Mouse (Mus musculus) MEL (cell line): ENCODE data around the gene Jarid2. TPM values are rescaled to one million over a fixed set of nuclear protein-coding genes. Genes with fewer than 3 reads are reported as not detected.

Experiments
- DNase-seq: peaks from one replicate; pipeline ENCODE4 v3.0.0; 2011; ENCODE audit warnings: low read depth, low spot score
- H3K27ac ChIP-seq: 2 replicates; pipeline ENCODE4 v1.5.1; 2012; ENCODE audit warnings: low read depth, mild to moderate bottlenecking, control low read depth, low read length, moderate library complexity; ENCODE audit not compliant: control insufficient read depth
- H3K27me3 ChIP-seq, 2 experiments: fragments of 150-350 bp in 1 of 2; sonication (generic) in 1 of 2; 2 replicates each; pipeline ENCODE4 v1.6.1; 2012; ENCODE audit warnings: low read length in 2 of 2, mild to moderate bottlenecking in 2 of 2, improper control_type of control experiment in 1 of 2, moderate library complexity in 1 of 2; ENCODE audit not compliant: insufficient read depth in 2 of 2, control insufficient read depth in 1 of 2
- H3K36me3 ChIP-seq, 2 experiments: 2 replicates each; pipeline ENCODE4 v1.6.1; 2012 to 2014; ENCODE audit warnings: low read length in 2 of 2, improper control_type of control experiment in 1 of 2, inconsistent platforms in 1 of 2, mild to moderate bottlenecking in 1 of 2; ENCODE audit not compliant: insufficient read depth in 2 of 2, control insufficient read depth in 1 of 2
- H3K4me1 ChIP-seq, 2 experiments: fragments of 150-350 bp in 1 of 2; sonication (generic) in 1 of 2; 2 replicates each; pipeline ENCODE4 v1.6.1; 2012; ENCODE audit warnings: low read length in 2 of 2, improper control_type of control experiment in 1 of 2, mild to moderate bottlenecking in 1 of 2; ENCODE audit not compliant: insufficient read depth in 2 of 2, control insufficient read depth in 1 of 2
- H3K4me3 ChIP-seq, 2 experiments: fragments of 150-350 bp in 1 of 2; sonication (generic) in 1 of 2; 2 replicates each; pipeline ENCODE4 v1.5.1; 2012; ENCODE audit warnings: low read depth in 2 of 2, low read length in 2 of 2, mild to moderate bottlenecking in 2 of 2, moderate library complexity in 2 of 2, control low read depth in 1 of 2, improper control_type of control experiment in 1 of 2; ENCODE audit not compliant: control insufficient read depth in 1 of 2, insufficient read depth in 1 of 2
- H3K79me2 ChIP-seq: 2 replicates; pipeline ENCODE4 v1.6.1; 2012; ENCODE audit warnings: mild to moderate bottlenecking, low read length, moderate library complexity; ENCODE audit not compliant: control insufficient read depth, poor library complexity, insufficient read depth
- H3K9ac ChIP-seq: 2 replicates; pipeline ENCODE4 v1.6.1; 2012; ENCODE audit warnings: low read depth, mild to moderate bottlenecking, control low read depth, low read length, moderate library complexity; ENCODE audit not compliant: control insufficient read depth, poor library complexity, severe bottlenecking
- H3K9me3 ChIP-seq: fragments of 150-350 bp; sonication (generic); replicated peaks from 2 replicates; pipeline ENCODE4 v1.6.1; 2012; ENCODE audit warnings: mild to moderate bottlenecking, low read length, improper control_type of control experiment, moderate library complexity; ENCODE audit not compliant: insufficient read depth
- CTCF ChIP-seq, 3 experiments: IDR thresholded peaks in 2 of 3; conservative IDR thresholded peaks in 1 of 3; 2 replicates each; pipeline ENCODE4 v1.5.1; 2011 to 2012; ENCODE audit warnings: low read length in 3 of 3, low read depth in 2 of 3, mild to moderate bottlenecking in 2 of 3, improper control_type of control experiment in 1 of 3, inconsistent platforms in 1 of 3, mixed read lengths in 1 of 3, moderate library complexity in 1 of 3; ENCODE audit not compliant: control insufficient read depth in 1 of 3, insufficient read depth in 1 of 3, poor library complexity in 1 of 3, severe bottlenecking in 1 of 3
- ETS1 ChIP-seq: IDR thresholded peaks from 2 replicates; pipeline ENCODE4 v1.6.1; 2012; ENCODE audit warnings: low read depth, mild to moderate bottlenecking, inconsistent platforms, low read length, improper control_type of control experiment, moderate library complexity
- GABPA ChIP-seq: IDR thresholded peaks from 2 replicates; pipeline ENCODE4 v1.6.1; 2012; ENCODE audit warnings: low read depth, mild to moderate bottlenecking, inconsistent platforms, low read length, improper control_type of control experiment, moderate library complexity
- GATA1 ChIP-seq: IDR thresholded peaks from 2 replicates; pipeline ENCODE4 v1.6.1; 2011; ENCODE audit warnings: low read depth, low read length, improper control_type of control experiment
- HCFC1 ChIP-seq: IDR thresholded peaks from 2 replicates; pipeline ENCODE4 v1.6.1; 2012; ENCODE audit warnings: low read depth, mild to moderate bottlenecking, inconsistent platforms, low read length, improper control_type of control experiment, moderate library complexity
- MYB ChIP-seq: IDR thresholded peaks from 2 replicates; pipeline ENCODE4 v1.6.1; 2011; ENCODE audit warnings: mild to moderate bottlenecking, low read depth, low read length, improper control_type of control experiment
- MYC ChIP-seq: IDR thresholded peaks from 2 replicates; pipeline ENCODE4 v1.6.1; 2011; ENCODE audit warnings: low read depth, mild to moderate bottlenecking, low read length, improper control_type of control experiment, moderate library complexity
- POLR2AphosphoS2 ChIP-seq: IDR thresholded peaks from 2 replicates; pipeline ENCODE4 v1.6.1; 2011; ENCODE audit warnings: low read length, improper control_type of control experiment
- RAD21 ChIP-seq: IDR thresholded peaks from 2 replicates; pipeline ENCODE4 v1.6.1; 2011; ENCODE audit warnings: mild to moderate bottlenecking, low read depth, low read length, improper control_type of control experiment
- RCOR1 ChIP-seq: IDR thresholded peaks from 2 replicates; pipeline ENCODE4 v1.6.1; 2012; ENCODE audit warnings: low read depth, mild to moderate bottlenecking, inconsistent platforms, low read length, improper control_type of control experiment
- SMC3 ChIP-seq: IDR thresholded peaks from 2 replicates; pipeline ENCODE4 v1.6.1; 2011; ENCODE audit warnings: low read depth, low read length, improper control_type of control experiment
- TCF12 ChIP-seq: IDR thresholded peaks from 2 replicates; pipeline ENCODE4 v1.6.1; 2014; ENCODE audit warnings: low read depth, mild to moderate bottlenecking, inconsistent platforms, low read length, improper control_type of control experiment, moderate library complexity
- UBTF ChIP-seq: IDR thresholded peaks from 2 replicates; pipeline ENCODE4 v1.6.1; 2012; ENCODE audit warnings: low read depth, mild to moderate bottlenecking, inconsistent platforms, low read length, improper control_type of control experiment, moderate library complexity, borderline replicate concordance; ENCODE audit not compliant: insufficient read depth
- USF2 ChIP-seq, 2 experiments: IDR thresholded peaks; 2 replicates each; pipeline ENCODE4 v1.6.1; 2011 to 2012; ENCODE audit warnings: improper control_type of control experiment in 2 of 2, low read length in 2 of 2, borderline replicate concordance in 1 of 2, inconsistent platforms in 1 of 2, low read depth in 1 of 2, mild to moderate bottlenecking in 1 of 2; ENCODE audit not compliant: insufficient read depth in 1 of 2
- ZC3H11A ChIP-seq: IDR thresholded peaks from 2 replicates; pipeline ENCODE4 v1.6.1; 2012; ENCODE audit warnings: low read depth, mild to moderate bottlenecking, inconsistent platforms, low read length, improper control_type of control experiment
- ZNF384 ChIP-seq: IDR thresholded peaks from 2 replicates; pipeline ENCODE4 v1.6.1; 2012; ENCODE audit warnings: low read depth, mild to moderate bottlenecking, inconsistent platforms, low read length, improper control_type of control experiment
- polyA plus RNA-seq, 2 experiments: library from polyadenylated mRNA; stranded (reverse) in 1 of 2; unstranded in 1 of 2; fragments of >175 nt in 1 of 2; fragments of >200 nt in 1 of 2; gene quantifications; 2 replicates each; pipeline versions ENCODE4 v1.2.1 to v1.2.4; 2012; ENCODE audit warnings: low replicate concordance in 2 of 2, low read depth in 1 of 2; ENCODE audit not compliant: insufficient read length in 2 of 2, insufficient read depth in 1 of 2, missing spikeins in 1 of 2
- total RNA-seq: library from RNA; depleted of rRNA; stranded (reverse); fragments of 300-350 nt; gene quantifications from 2 replicates; pipeline ENCODE4 v1.2.3, GENCODE M21; 2012

Gene Jarid2
- total and polyA plus RNA-seq, 3 experiments, result 5.4 to 76.5 (median 21.2) TPM

- H3K4me3 ChIP-seq, result no peak overlapping the region
Observed at GRCm38 (mm10) chr13:44784551-44784950, 55.3 kb downstream of the Jarid2 start.

GRCm38 (mm10) chr13:44786291-44786690 lies 57.0 kb downstream of the Jarid2 start:
- TF ChIP-seq GABPA (no peak), SMC3 (peak; percentile 73), ZC3H11A (peak; percentile 53), RAD21 (peak; percentile 62), TCF12 (no peak), ZNF384 (peak; percentile 32; the same call in 1 of the 2 replicates), CTCF (IDR thresholded peaks at IDR 0.05 in 2 of 3, conservative IDR thresholded peaks at IDR 0.05 in 1 of 3; ENCODE audit: control insufficient read depth in 1 of 3, insufficient read depth in 1 of 3, low read depth in 2 of 3, low read length in 3 of 3, poor library complexity in 1 of 3, severe bottlenecking in 1 of 3) (peak; percentile 41 to 64 (median 50))
- Histone ChIP-seq H3K27me3 (no peaks in the 10 kb centered on the region), H3K9ac (no peak overlapping the region), H3K4me3 (no peak overlapping the region), H3K79me2 (peaks cover 1% of the 10 kb centered on the region; the same call in 1 of the 2 replicates), H3K36me3 (0 out of 4 replicates have a peak, but pooled peaks cover 0 to 1% of the 10 kb centered on the region in 2 experiments), H3K4me1 (no peaks in the 10 kb centered on the region), H3K9me3 (no peaks in the 10 kb centered on the region), H3K27ac (no peak overlapping the region)
- peak; percentile 51 for DNase-seq

More at GRCm38 (mm10) chr13:44784551-44784950, 55.3 kb downstream of the Jarid2 start:
- H3K27me3 ChIP-seq, result no peaks in the 10 kb centered on the region
- no peak overlapping the region for H3K9ac ChIP-seq
- peaks cover 2 to 7% of the 10 kb centered on the region in 2 experiments; a peak in 2 of 4 replicates for H3K4me1 ChIP-seq
- H3K27ac ChIP-seq, result no peak overlapping the region
- DNase-seq, result no peak
- H3K36me3 ChIP-seq, result peaks cover 1 to 10% of the 10 kb centered on the region in 2 experiments; a peak in 2 of 4 replicates
- H3K9me3 ChIP-seq, result no peaks in the 10 kb centered on the region
- peaks cover 1% of the 10 kb centered on the region; the same call in 1 of the 2 replicates for H3K79me2 ChIP-seq
- TF ChIP-seq MYB (no peak), HCFC1 (no peak), GABPA (no peak), POLR2AphosphoS2 (no peak), UBTF (no peak), ZC3H11A (no peak), ETS1 (no peak), RCOR1 (no peak), MYC (no peak), USF2 (IDR thresholded peaks at IDR 0.05; ENCODE audit: borderline replicate concordance in 1 of 2, insufficient read depth in 1 of 2, low read depth in 1 of 2, low read length in 2 of 2) (no peak), GATA1 (no peak), TCF12 (no peak)
